Mouse (Mus musculus): Measurements from ENCODE around the gene Gla. TPM values are rescaled to one million over a fixed set of nuclear protein-coding genes. Genes with fewer than 3 reads are reported as not detected.

Gla gene
- polyA plus RNA-seq, 1 experiment = 8.1 TPM

DNA sequence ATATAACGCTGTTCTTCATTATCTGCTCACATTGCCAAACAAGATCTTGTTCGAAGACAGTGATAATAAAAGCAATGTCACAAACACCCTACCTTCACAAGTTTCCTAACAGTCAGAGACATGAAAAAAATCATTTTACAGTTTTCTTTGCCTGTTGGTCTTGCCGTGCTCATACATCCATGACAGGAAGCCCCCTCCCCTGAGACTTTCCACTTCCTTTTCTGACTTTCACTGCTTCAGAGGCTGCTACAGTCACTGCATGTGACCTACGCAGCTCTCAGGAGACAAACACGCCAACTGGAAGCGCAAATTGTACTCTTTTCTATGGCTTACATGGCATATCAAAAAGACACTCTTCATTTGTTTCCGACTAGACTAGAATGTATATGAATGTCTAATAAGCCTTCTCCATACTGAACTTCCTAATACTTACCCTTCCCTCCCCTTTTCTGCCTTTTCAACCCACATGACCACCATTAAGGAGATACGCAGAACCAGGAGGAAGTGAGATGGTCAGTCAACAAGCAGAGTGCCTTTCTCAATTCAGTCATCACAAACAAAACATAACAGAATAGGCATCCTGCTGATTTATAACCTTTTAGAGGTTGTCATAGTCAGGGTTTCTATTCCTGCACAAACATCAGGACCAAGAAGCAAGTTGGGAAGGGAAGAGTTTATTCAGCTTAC lies 34.2 kb downstream of the Gla start:
- TF ChIP-seq POLR2A (IDR thresholded peaks at IDR 0.05; ENCODE audit: insufficient read depth, low read length) (no peak), EP300 (IDR thresholded peaks at IDR 0.05; ENCODE audit: insufficient read depth, low read depth, low read length) (no peak), CTCF (IDR thresholded peaks at IDR 0.05; ENCODE audit: low read depth, low read length) (no peak)
- no peaks in the 10 kb centered on the region for H3K4me1 ChIP-seq (ENCODE audit: control insufficient read depth, insufficient read depth, low read length)
- no peaks in the 10 kb centered on the region for H3K9me3 ChIP-seq (replicated peaks; ENCODE audit: control insufficient read depth, insufficient read depth, low read length, poor library complexity, severe bottlenecking)
- no peaks in the 10 kb centered on the region for H3K27me3 ChIP-seq (ENCODE audit: control insufficient read depth, insufficient read depth, low read length, poor library complexity, severe bottlenecking)
- H3K9ac ChIP-seq (ENCODE audit: low read depth, poor library complexity, severe bottlenecking) = no peak overlapping the region
- H3K4me3 ChIP-seq (ENCODE audit: low read depth, low read length) = no peak overlapping the region
- H3K36me3 ChIP-seq (ENCODE audit: control insufficient read depth, insufficient read depth, low read length, poor library complexity, severe bottlenecking) = no peaks in the 10 kb centered on the region
- no peak overlapping the region for H3K27ac ChIP-seq (ENCODE audit: insufficient read depth, low read length)

DNA sequence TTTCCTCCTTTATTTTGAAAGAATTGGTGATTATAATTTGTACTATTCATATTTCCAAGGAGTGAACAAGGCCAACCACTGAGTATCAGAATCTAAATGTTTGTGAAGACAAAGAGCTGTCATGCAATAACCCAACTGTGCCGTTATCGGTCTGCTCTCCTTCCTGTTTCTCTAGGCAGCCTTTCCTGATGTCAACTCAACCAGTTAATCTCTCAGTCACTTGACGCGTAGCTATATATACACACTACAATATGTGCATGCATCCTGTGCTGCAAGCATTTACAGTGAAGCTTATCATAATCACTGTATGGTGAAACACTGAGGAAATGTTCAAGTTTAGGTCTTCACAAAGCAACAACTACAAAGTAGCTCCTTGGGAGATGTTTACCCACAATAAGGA lies 36.6 kb downstream of the Gla start:
- H3K27ac ChIP-seq (ENCODE audit: insufficient read depth, low read length) = no peak overlapping the region
- TF ChIP-seq CTCF (IDR thresholded peaks at IDR 0.05; ENCODE audit: low read depth, low read length) (no peak), EP300 (IDR thresholded peaks at IDR 0.05; ENCODE audit: insufficient read depth, low read depth, low read length) (no peak), POLR2A (IDR thresholded peaks at IDR 0.05; ENCODE audit: insufficient read depth, low read length) (no peak)
- no peaks in the 10 kb centered on the region for H3K27me3 ChIP-seq (ENCODE audit: control insufficient read depth, insufficient read depth, low read length, poor library complexity, severe bottlenecking)
- no peaks in the 10 kb centered on the region for H3K4me1 ChIP-seq (ENCODE audit: control insufficient read depth, insufficient read depth, low read length)
- no peak overlapping the region for H3K4me3 ChIP-seq (ENCODE audit: low read depth, low read length)
- H3K36me3 ChIP-seq (ENCODE audit: control insufficient read depth, insufficient read depth, low read length, poor library complexity, severe bottlenecking) = no peaks in the 10 kb centered on the region
- H3K9ac ChIP-seq (ENCODE audit: low read depth, poor library complexity, severe bottlenecking) = no peak overlapping the region
- H3K9me3 ChIP-seq (replicated peaks; ENCODE audit: control insufficient read depth, insufficient read depth, low read length, poor library complexity, severe bottlenecking) = no peaks in the 10 kb centered on the region

DNA sequence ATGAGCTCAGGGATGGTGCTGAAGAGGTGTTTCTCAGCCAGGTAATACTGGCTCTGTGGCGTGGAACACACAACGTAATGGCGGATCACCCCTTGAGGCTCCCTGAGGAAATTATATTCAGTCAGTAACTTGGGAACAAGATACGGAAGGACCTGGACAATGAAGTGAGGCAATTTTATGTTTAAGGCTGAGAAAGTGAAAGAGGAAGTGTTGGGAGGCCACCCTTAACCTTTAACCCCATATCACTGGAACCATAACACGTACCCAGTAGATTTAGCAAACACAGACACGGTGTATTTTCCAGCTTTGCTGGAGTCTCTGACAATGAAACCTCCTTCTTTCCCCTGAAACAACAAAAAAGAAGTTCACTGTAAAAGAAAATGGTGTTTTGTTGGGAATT lies 46.5 kb downstream of the Gla start:
- Histone ChIP-seq H3K4me1 (ENCODE audit: control insufficient read depth, insufficient read depth, low read length) (no peaks in the 10 kb centered on the region), H3K27ac (ENCODE audit: insufficient read depth, low read length) (no peak overlapping the region), H3K9ac (ENCODE audit: low read depth, poor library complexity, severe bottlenecking) (no peak overlapping the region), H3K27me3 (ENCODE audit: control insufficient read depth, insufficient read depth, low read length, poor library complexity, severe bottlenecking) (no peaks in the 10 kb centered on the region), H3K36me3 (ENCODE audit: control insufficient read depth, insufficient read depth, low read length, poor library complexity, severe bottlenecking) (no peaks in the 10 kb centered on the region), H3K4me3 (ENCODE audit: low read depth, low read length) (no peak overlapping the region), H3K9me3 (replicated peaks; ENCODE audit: control insufficient read depth, insufficient read depth, low read length, poor library complexity, severe bottlenecking) (no peaks in the 10 kb centered on the region)
- TF ChIP-seq CTCF (IDR thresholded peaks at IDR 0.05; ENCODE audit: low read depth, low read length) (no peak), EP300 (IDR thresholded peaks at IDR 0.05; ENCODE audit: insufficient read depth, low read depth, low read length) (no peak), POLR2A (IDR thresholded peaks at IDR 0.05; ENCODE audit: insufficient read depth, low read length) (no peak)

DNA sequence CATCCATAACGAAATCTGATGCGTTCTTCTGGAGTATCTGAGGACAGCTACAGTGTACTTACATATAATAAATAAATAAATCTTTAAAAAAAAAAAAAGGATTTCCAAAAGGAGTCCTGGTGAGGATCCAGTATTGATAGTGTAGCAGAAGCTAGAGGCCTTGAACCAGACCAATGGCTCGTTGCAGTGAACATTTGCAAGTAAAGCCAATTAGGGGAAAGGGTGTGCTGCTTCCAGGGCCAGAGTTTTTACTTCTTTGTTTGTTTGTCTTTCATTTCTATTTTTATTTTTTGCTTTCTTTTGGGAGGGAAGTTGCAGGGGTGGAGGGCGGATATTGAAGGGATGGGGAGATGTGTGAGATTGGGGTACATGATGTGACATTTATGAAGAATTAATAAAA lies 47.6 kb downstream of the Gla start:
- Histone ChIP-seq H3K4me1 (ENCODE audit: control insufficient read depth, insufficient read depth, low read length) (no peaks in the 10 kb centered on the region), H3K9me3 (replicated peaks; ENCODE audit: control insufficient read depth, insufficient read depth, low read length, poor library complexity, severe bottlenecking) (no peaks in the 10 kb centered on the region), H3K36me3 (ENCODE audit: control insufficient read depth, insufficient read depth, low read length, poor library complexity, severe bottlenecking) (no peaks in the 10 kb centered on the region), H3K4me3 (ENCODE audit: low read depth, low read length) (no peak overlapping the region), H3K27me3 (ENCODE audit: control insufficient read depth, insufficient read depth, low read length, poor library complexity, severe bottlenecking) (no peaks in the 10 kb centered on the region), H3K9ac (ENCODE audit: low read depth, poor library complexity, severe bottlenecking) (no peak overlapping the region), H3K27ac (ENCODE audit: insufficient read depth, low read length) (no peak overlapping the region)
- no peak for TF ChIP-seq POLR2A (IDR thresholded peaks at IDR 0.05; ENCODE audit: insufficient read depth, low read length)
- no peak for TF ChIP-seq CTCF (IDR thresholded peaks at IDR 0.05; ENCODE audit: low read depth, low read length)
- no peak for TF ChIP-seq EP300 (IDR thresholded peaks at IDR 0.05; ENCODE audit: insufficient read depth, low read depth, low read length)

DNA sequence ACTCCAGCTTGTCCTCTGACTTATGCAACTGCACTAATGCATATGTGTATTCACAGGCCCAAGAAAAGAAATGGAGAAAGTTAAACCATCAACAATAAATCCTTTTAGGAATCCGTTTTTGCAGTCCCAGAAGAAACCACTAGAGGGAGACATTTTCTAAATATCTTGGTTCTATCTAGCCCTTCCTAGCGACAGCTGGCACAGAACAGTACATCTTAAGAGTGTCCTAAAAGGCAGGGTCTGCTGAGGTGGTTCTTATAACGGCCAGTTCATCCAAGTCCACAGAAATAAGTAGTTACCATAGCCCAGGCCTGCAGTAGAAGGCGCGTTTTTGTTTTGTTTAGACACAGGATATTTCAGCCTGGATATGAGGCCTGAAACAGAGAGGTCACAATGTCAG lies 50.0 kb downstream of the Gla start:
- Histone ChIP-seq H3K4me3 (ENCODE audit: low read depth, low read length) (no peak overlapping the region), H3K27me3 (ENCODE audit: control insufficient read depth, insufficient read depth, low read length, poor library complexity, severe bottlenecking) (no peaks in the 10 kb centered on the region)
- TF ChIP-seq POLR2A (IDR thresholded peaks at IDR 0.05; ENCODE audit: insufficient read depth, low read length) (no peak), EP300 (IDR thresholded peaks at IDR 0.05; ENCODE audit: insufficient read depth, low read depth, low read length) (no peak), CTCF (IDR thresholded peaks at IDR 0.05; ENCODE audit: low read depth, low read length) (no peak)

GRCm38 (mm10) chrX:134547330-134547729 lies 53.6 kb downstream of the Gla start:
- H3K9me3 ChIP-seq (replicated peaks; ENCODE audit: control insufficient read depth, insufficient read depth, low read length, poor library complexity, severe bottlenecking) = no peaks in the 10 kb centered on the region
- no peaks in the 10 kb centered on the region for H3K27me3 ChIP-seq (ENCODE audit: control insufficient read depth, insufficient read depth, low read length, poor library complexity, severe bottlenecking)
- no peak overlapping the region for H3K27ac ChIP-seq (ENCODE audit: insufficient read depth, low read length)
- no peaks in the 10 kb centered on the region for H3K4me1 ChIP-seq (ENCODE audit: control insufficient read depth, insufficient read depth, low read length)
- TF ChIP-seq POLR2A (IDR thresholded peaks at IDR 0.05; ENCODE audit: insufficient read depth, low read length) (no peak), EP300 (IDR thresholded peaks at IDR 0.05; ENCODE audit: insufficient read depth, low read depth, low read length) (no peak), CTCF (IDR thresholded peaks at IDR 0.05; ENCODE audit: low read depth, low read length) (no peak)
- H3K36me3 ChIP-seq (ENCODE audit: control insufficient read depth, insufficient read depth, low read length, poor library complexity, severe bottlenecking) = no peaks in the 10 kb centered on the region
- H3K9ac ChIP-seq (ENCODE audit: low read depth, poor library complexity, severe bottlenecking) = no peak overlapping the region
- no peak overlapping the region for H3K4me3 ChIP-seq (ENCODE audit: low read depth, low read length)

More for the DNA sequence above, 50.0 kb downstream of the Gla start:
- Histone ChIP-seq H3K36me3 (ENCODE audit: control insufficient read depth, insufficient read depth, low read length, poor library complexity, severe bottlenecking) (no peaks in the 10 kb centered on the region), H3K27ac (ENCODE audit: insufficient read depth, low read length) (no peak overlapping the region), H3K9ac (ENCODE audit: low read depth, poor library complexity, severe bottlenecking) (no peak overlapping the region), H3K4me1 (ENCODE audit: control insufficient read depth, insufficient read depth, low read length) (no peaks in the 10 kb centered on the region), H3K9me3 (replicated peaks; ENCODE audit: control insufficient read depth, insufficient read depth, low read length, poor library complexity, severe bottlenecking) (no peaks in the 10 kb centered on the region)
